Mouse (Mus musculus): Measurements from ENCODE around the gene Haghl. TPM values are rescaled to one million over a fixed set of nuclear protein-coding genes. Genes with fewer than 3 reads are reported as not detected.
A peak's percentile ranks its signal among the peaks of the same experiment; 100 is the strongest.
"Not testable (repeated sequence)": the region's sequence is repeated elsewhere in the genome, so short reads cannot be mapped to it uniquely, and the experiment has no call there.

The Haghl gene
- polyA plus RNA-seq, 1 experiment, result 5.0 TPM

DNA sequence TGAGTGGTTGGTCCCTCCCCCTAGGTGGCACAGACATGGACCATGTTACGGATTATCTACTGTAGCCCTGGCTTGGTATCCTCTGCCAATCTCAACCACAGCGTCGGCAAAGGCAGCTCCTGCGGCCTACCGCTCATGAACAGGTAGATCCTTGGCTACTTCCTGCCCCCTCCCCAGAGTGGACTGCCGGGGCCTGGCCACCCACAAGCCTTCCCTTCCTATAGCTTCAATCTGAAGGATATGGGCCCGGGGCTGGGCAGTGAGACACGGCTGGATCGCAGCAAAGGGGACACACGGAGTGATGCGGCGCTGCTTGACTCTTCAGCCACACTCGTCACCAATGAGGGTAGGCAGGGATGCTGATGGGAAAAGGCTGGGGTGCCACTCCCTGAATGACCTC, 41.5 kb upstream of the Haghl start:
- H3K4me1 ChIP-seq (ENCODE audit: control insufficient read depth, insufficient read depth, insufficient read length, low read length), result peaks cover 24% of the 10 kb centered on the region
- H3K4me3 ChIP-seq (ENCODE audit: insufficient read depth, low read depth, low read length), result no peak overlapping the region
- no peak overlapping the region for H3K27ac ChIP-seq (replicated peaks; ENCODE audit: low read depth, low read length)

DNA sequence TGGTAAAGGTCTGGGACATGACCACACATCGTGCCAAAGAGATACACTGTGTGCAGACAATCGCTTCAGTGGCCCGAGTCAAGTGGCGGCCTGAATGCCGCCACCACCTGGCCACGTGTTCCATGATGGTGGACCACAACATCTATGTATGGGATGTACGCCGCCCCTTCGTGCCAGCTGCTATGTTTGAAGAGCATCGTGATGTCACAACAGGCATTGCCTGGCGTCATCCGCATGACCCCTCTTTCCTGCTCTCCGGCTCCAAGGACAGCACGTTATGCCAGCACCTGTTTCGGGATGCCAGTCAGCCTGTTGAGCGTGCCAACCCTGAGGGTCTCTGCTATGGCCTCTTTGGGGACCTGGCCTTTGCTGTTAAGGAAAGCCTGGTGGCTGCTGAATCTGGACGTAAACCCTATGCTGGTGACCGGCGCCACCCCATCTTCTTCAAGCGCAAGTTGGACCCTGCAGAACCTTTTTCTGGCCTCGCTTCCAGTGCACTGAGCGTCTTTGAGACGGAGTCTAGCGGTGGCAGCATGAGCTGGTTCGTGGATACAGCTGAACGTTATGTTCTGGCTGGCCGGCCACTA, 40.6 kb upstream of the Haghl start:
- no peak overlapping the region for H3K27ac ChIP-seq (replicated peaks; ENCODE audit: low read depth, low read length)
- H3K4me1 ChIP-seq (ENCODE audit: control insufficient read depth, insufficient read depth, insufficient read length, low read length), result peaks cover 17% of the 10 kb centered on the region
- no peak overlapping the region for H3K4me3 ChIP-seq (ENCODE audit: insufficient read depth, low read depth, low read length)

DNA sequence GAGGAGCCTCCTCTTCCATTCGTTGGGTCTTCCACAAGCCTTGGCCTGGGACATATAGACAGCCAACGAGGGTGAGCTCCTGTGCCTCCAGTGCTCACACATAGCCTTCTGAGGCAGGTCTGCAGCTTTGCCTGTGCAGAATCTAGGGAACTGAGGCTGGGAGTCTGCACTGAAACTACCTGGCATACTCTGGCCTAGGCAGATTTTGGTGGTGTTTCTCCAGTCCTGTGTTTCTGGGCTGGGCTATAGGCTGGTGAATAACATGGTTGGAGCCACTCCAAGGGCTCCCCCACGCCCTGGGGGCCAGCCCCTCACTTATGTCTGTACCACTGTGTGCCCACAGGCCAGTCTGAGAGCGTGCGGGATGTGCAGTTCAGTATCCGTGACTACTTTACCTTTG, 39.8 kb upstream of the Haghl start:
- no peak overlapping the region for H3K27ac ChIP-seq (replicated peaks; ENCODE audit: low read depth, low read length)
- H3K4me1 ChIP-seq (ENCODE audit: control insufficient read depth, insufficient read depth, insufficient read length, low read length), result peaks cover 17% of the 10 kb centered on the region
- no peak overlapping the region for H3K4me3 ChIP-seq (ENCODE audit: insufficient read depth, low read depth, low read length)

DNA sequence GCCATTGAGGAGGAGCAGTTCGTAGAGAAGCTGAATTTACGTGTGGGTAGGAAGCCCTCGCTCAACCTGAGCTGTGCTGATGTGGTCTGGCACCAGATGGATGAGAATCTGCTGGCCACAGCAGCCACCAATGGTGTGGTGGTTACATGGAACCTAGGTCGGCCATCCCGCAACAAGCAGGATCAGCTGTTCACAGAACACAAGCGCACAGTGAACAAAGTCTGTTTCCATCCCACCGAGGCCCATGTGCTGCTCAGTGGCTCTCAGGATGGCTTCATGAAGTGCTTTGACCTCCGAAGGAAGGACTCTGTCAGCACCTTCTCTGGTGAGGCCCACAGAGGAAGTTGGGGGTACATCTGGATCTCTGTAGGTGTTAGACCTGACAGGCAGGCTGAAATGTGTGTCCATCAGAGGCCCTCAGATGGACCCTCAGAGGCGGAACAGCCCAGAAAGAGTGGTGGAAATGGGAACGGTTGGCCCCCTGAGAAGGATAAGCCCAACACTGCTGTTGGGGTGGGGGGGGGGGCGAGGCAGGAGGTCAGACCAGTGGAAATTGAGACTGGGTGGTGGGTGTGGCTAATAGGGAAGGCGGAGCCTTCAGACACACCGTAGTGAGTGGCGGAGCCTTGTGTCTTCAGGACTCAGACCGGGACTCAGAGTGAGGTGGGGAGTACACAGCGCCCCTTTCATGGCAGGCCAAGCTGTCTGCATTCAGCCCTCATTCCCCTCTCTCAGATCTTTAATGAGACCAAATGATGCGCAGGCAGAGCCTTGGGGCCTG, 39.1 kb upstream of the Haghl start:
- Histone ChIP-seq H3K4me1 (ENCODE audit: control insufficient read depth, insufficient read depth, insufficient read length, low read length) (peaks cover 15% of the 10 kb centered on the region), H3K27ac (replicated peaks; ENCODE audit: low read depth, low read length) (no peak overlapping the region), H3K4me3 (ENCODE audit: insufficient read depth, low read depth, low read length) (peak overlapping the region; percentile 81)

DNA sequence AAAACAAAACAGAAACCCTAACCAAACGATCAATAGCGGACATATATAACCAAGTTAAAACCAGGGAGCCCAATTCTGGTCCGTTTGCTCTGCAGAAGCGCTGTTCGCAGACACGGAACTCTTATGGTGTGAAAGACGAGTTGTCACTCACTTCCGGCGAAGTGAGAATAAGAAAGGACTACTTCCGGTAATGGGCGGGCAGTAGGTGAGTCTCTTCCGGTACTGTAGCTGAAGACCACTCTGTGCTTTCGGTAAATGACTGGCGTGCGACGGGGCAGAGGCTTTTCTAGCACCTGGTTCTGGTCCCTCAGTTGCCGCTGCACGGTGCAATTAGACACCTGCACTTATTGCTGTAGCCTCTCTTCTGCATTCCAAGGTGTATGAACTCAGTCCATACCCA, 38.0 kb upstream of the Haghl start, which contains the start of gene Wdr24:
Wdr24 (plus strand) TSS at position 176 of the 400 bp plus-strand sequence.
- peak within 1 kb of the TSS; percentile 81 for H3K4me3 ChIP-seq (ENCODE audit: insufficient read depth, low read depth, low read length)
- peak within 1 kb of the TSS; percentile 48; the same call in 1 of the 2 replicates for H3K27ac ChIP-seq (replicated peaks; ENCODE audit: low read depth, low read length)
- peaks cover 12% of the 10 kb centered on the region for H3K4me1 ChIP-seq (ENCODE audit: control insufficient read depth, insufficient read depth, insufficient read length, low read length)

DNA sequence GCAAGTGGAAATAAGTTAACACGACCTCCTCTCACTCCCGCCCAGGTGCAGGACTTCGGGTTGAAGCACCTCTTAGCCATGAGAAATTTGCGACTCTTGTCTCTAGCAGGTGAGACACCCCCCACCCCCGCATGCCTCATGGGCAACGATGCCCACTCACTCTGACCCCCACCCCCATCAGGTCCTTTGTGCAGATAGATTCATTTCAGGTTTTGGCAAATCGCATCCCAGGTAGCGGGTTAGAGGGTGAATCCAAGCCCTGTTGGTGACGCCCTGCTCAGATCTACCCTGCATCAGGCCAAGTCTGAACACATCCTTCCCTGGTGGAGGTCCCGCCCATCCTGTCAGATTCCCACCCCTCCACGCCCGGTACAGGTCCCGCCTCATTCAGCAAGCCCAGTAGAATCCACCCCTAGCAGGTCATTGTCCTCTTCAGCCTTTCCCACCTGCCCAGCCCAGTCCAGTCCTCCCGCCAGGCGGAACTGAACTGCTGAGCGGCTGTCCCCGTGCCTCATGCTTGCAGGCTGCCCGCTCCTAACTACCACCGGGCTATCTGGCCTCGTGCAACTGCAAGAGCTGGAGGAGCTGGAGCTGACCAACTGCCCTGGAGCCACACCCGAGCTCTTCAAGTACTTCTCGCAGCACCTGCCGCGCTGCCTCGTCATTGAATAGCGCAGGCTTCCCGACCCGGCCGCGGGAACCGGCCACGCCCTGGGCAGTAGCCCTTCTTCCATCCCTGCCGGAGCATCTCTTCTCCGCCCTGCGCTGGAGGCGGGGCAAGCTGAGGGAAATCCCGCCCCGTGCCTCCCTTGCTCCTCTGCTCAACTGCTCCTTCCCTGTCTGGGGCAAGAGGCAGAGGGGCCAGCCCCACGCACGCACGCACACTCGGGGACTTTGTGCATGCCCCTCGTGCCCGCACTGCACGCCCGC, 33.6 kb upstream of the Haghl start:
- no peak overlapping the region for H3K27ac ChIP-seq (replicated peaks; ENCODE audit: low read depth, low read length)
- no peak overlapping the region for H3K4me3 ChIP-seq (ENCODE audit: insufficient read depth, low read depth, low read length)
- H3K4me1 ChIP-seq (ENCODE audit: control insufficient read depth, insufficient read depth, insufficient read length, low read length), result peaks cover 4% of the 10 kb centered on the region

DNA sequence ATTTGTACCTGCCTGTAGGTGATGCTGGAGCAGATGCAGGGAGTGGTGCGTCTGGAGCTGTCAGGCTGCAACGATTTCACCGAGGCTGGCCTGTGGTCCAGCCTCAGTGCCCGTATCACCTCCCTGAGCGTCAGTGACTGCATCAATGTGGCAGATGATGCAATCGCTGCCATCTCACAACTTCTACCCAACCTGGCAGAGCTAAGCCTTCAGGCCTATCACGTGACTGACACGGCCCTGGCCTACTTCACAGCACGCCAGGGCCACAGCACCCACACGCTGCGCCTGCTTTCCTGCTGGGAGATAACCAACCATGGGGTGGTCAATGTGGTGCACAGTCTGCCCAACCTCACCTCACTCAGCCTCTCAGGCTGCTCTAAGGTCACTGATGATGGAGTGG, 32.2 kb upstream of the Haghl start:
- no peak overlapping the region for H3K27ac ChIP-seq (replicated peaks; ENCODE audit: low read depth, low read length)
- H3K4me1 ChIP-seq (ENCODE audit: control insufficient read depth, insufficient read depth, insufficient read length, low read length), result no peaks in the 10 kb centered on the region
- no peak overlapping the region for H3K4me3 ChIP-seq (ENCODE audit: insufficient read depth, low read depth, low read length)

DNA sequence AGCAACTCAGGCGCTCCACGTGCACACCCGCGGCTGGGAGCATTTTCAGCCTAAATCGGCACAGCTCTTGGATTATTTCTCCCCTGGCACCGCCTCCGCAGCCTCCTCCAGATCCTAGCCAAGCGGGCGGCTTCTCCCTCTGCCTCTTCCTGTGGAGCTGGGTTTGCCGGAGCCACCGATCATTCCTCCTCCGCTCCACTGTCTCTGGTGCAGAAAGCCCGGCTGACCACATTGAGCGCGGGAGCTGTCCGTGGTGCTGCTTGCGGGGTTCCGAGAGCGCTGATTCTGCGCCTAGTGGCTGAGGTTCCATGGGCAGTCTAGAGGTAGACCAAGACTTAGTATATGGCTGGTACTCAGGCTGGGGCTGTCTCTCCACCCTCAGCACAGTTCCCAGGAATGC, 28.0 kb upstream of the Haghl start:
- Histone ChIP-seq H3K4me3 (ENCODE audit: insufficient read depth, low read depth, low read length) (no peak overlapping the region), H3K4me1 (ENCODE audit: control insufficient read depth, insufficient read depth, insufficient read length, low read length) (no peaks in the 10 kb centered on the region), H3K27ac (replicated peaks; ENCODE audit: low read depth, low read length) (no peak overlapping the region)

DNA sequence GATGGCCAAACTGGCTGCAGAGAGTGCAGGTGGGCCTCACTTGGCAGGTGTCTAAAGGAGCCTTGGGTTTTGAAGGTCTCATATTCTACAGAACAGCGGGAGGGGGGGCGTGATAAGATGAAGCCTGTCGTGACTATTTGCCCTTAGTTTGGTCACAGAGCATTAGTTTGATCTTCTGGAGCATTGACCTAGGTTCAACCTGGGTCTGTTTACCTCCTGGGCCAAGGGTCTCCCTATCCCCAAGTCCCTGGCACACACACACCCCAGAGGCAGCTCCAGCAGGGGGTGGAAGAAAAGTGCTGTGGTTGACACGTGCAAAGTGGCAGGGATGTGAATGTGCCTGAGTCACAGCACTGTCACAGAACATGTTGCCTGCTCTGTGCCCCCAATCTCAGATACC, 25.4 kb upstream of the Haghl start:
- Histone ChIP-seq H3K4me3 (ENCODE audit: insufficient read depth, low read depth, low read length) (no peak overlapping the region), H3K4me1 (ENCODE audit: control insufficient read depth, insufficient read depth, insufficient read length, low read length) (no peaks in the 10 kb centered on the region), H3K27ac (replicated peaks; ENCODE audit: low read depth, low read length) (no peak overlapping the region)

DNA sequence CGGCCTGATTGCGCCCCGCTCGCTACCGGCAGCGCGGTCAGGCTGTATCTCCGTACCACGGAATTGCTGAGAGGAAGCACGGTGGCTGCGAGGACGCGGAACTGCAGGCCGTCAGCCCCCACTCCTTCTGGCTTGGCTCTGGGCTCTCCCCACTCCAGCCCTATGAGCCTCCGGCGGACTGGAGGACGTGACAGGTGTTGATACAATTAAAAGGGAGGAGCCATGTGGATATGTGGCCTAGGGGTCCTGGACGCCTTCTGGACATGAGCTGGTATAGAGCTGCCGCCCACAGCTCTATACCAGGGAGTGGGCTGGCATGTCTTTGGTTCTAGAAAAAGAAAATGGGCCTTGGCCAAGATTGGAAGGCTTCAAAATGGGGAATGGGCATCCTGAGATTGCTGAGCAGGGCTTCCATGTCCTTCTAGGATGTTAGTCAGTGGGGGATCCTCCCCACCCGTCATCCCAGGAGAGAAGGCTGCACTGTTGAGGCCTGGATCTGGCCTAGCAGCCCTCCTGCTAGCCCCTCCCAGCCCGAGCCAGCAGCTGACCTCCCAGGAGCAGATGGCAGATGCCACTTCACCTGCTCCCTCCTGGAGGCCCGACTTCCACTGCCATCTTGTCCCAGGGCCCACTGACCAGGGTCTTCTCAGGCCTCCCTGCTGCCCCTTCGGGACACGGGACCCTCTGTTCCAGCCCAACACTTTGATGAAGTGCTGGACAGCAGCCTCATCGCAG, 24.3 kb upstream of the Haghl start:
- Histone ChIP-seq H3K4me3 (ENCODE audit: insufficient read depth, low read depth, low read length) (peak overlapping the region; percentile 56), H3K4me1 (ENCODE audit: control insufficient read depth, insufficient read depth, insufficient read length, low read length) (no peaks in the 10 kb centered on the region), H3K27ac (replicated peaks; ENCODE audit: low read depth, low read length) (no peak overlapping the region)

DNA sequence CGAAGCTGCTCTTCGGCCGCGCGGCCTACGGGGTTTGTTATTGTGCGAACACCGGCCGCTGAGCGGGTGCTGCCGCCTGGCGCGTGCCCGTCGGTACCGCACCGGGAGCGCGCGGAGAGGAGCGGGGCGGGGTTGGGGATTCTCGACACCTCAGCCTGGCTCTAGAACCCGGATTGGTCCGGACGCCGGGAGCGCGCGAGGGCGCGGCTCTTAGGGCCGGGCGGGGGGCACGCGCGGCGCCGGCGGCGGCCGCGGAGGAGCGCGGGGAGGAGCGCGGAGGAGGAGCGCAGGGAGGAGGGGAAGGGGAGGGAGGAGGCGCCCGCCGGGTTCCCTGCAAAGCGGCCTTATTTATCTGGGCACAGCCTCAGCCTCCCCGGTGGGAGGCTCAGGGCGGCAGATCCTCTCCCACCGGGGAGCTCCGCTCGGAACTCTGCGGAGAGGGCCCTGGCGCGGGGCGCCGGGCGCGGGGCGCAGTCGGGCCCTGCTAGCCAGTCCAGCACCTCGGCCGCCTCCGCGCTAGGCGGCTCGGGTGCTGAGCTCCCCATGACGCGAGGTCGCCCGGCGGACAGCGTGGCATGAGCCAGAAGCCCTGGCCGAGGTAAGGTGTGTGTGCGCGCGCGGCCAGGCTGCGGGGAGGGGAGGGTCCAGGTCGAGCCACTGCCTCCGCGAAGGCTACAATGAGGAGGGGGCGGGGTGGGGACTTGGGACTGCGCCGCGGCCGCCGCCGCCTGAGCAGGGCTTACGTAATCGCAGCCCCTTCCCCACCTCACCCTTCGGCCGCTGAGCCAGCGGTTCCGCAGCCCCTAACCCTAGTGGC, 23.5 kb upstream of the Haghl start, which contains the start of gene Fbxl16:
Fbxl16 (plus strand) TSS at position 297 of the 817 bp plus-strand sequence.
- peak within 1 kb of the TSS; percentile 56 for H3K4me3 ChIP-seq (ENCODE audit: insufficient read depth, low read depth, low read length)
- H3K4me1 ChIP-seq (ENCODE audit: control insufficient read depth, insufficient read depth, insufficient read length, low read length), result no peaks in the 10 kb centered on the region

DNA sequence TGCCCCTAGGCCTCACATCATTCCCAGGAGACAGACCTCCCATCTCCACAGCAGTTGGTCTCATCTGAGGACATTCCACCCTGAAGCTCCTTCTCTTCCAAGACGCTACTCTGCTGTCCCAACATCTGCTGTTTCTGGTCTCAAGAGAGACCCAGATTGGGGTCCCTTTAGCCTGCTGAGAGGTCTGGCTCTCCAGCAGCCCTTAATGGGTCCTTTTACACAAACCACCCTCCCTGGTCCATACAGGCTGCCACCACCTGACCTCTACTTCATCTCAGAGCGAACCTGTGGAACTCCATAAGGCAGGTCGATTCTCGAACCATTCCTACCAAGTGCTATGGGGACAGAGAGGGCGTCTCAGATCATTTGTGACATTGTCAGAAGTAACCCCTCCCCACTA, 22.6 kb upstream of the Haghl start:
- H3K4me3 ChIP-seq (ENCODE audit: insufficient read depth, low read depth, low read length), result peak overlapping the region; percentile 1; the same call in 1 of the 2 replicates
- no peaks in the 10 kb centered on the region for H3K4me1 ChIP-seq (ENCODE audit: control insufficient read depth, insufficient read depth, insufficient read length, low read length)
- no peak overlapping the region for H3K27ac ChIP-seq (replicated peaks; ENCODE audit: low read depth, low read length)

More for the DNA sequence above, 23.5 kb upstream of the Haghl start, which contains the start of gene Fbxl16:
- H3K27ac ChIP-seq (replicated peaks; ENCODE audit: low read depth, low read length), result no peak within 1 kb of the TSS

DNA sequence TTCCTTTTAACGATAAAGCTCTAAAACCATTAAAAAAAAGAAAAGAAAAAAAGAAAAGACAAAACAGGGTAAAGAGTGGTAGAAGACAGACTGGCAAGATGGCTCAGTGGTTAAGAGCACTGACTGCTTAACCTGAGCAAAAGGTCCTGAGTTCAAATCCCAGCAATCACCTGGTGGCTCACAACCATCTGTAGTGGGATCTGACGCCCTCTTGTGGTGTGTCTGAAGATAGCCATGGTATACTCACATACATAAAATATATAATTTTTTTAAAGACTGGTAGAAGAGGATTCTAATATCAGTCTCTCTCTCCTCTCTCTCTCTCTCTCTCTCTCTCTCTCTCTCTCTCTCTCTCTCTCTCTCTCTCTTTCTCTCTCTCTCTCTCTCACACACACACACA, 22.0 kb upstream of the Haghl start:
- not testable (repeated sequence) for H3K27ac ChIP-seq (replicated peaks; ENCODE audit: low read depth, low read length); H3K4me1 ChIP-seq (ENCODE audit: control insufficient read depth, insufficient read depth, insufficient read length, low read length); H3K4me3 ChIP-seq (ENCODE audit: insufficient read depth, low read depth, low read length)

DNA sequence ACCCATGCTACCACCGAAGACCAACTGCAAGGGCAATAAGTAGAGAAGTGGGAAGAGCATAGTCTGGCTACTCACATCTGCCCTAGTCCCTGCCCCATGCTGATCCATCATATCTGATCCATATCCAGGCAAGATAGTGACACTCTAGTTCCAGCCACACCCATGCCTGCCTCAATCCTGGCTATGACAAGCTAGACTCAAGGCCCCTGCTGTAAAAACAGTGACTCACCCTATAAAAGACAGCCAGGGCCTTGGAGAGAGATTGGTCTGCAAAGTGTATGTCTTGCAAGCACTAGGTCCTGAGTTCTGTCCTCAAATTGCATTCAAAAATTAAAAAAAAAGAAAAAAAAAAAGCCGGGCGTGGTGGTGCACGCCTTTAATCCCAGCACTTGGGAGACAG, 21.0 kb upstream of the Haghl start:
- Histone ChIP-seq H3K27ac (replicated peaks; ENCODE audit: low read depth, low read length) (no peak overlapping the region), H3K4me1 (ENCODE audit: control insufficient read depth, insufficient read depth, insufficient read length, low read length) (no peaks in the 10 kb centered on the region), H3K4me3 (ENCODE audit: insufficient read depth, low read depth, low read length) (no peak overlapping the region)
